Mouse (Mus musculus): ENCODE results near the gene Atrnl1.

DNA sequence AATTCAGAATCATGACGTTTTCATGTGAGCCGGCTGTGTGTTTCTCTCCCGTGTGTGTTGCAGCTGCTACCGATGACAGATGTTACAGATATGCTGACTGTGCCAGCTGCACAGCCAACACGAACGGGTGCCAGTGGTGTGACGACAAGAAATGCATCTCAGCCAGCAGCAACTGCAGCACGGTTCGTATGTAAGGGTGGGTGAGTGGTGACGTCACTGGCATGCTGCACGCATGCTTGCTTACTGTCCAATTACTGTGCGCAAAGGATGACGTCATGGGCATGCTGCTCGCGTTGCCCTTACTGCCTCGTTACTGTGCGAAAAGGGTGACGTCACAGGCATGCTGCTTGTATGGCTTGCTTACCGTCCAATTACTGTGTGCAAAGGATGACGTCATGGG lies 75.8 kb downstream of the Atrnl1 start:
- TF ChIP-seq CTCF (IDR thresholded peaks at IDR 0.05; ENCODE audit: low read depth) (no peak), EP300 (optimal IDR thresholded peaks at IDR 0.05) (no peak)

Measured in stomach, postnatal 0 days (tissue).